Mouse (Mus musculus) lung, adult 2 months (tissue): ENCODE results near the gene 6430628N08Rik.

Experiments used
- CTCF ChIP-seq: fragments of 200-500 bp; IDR thresholded peaks from 2 replicates; pipeline ENCODE4 v1.5.1; 2011; ENCODE audit warnings: mild to moderate bottlenecking, low read length, control low read depth; ENCODE audit not compliant: insufficient read depth
- POLR2A ChIP-seq: fragments of 200-500 bp; IDR thresholded peaks from 2 replicates; pipeline ENCODE4 v1.6.1; 2011; ENCODE audit warnings: low read depth, mild to moderate bottlenecking, control low read depth, low read length, borderline replicate concordance; ENCODE audit errors: extremely low read depth

DNA sequence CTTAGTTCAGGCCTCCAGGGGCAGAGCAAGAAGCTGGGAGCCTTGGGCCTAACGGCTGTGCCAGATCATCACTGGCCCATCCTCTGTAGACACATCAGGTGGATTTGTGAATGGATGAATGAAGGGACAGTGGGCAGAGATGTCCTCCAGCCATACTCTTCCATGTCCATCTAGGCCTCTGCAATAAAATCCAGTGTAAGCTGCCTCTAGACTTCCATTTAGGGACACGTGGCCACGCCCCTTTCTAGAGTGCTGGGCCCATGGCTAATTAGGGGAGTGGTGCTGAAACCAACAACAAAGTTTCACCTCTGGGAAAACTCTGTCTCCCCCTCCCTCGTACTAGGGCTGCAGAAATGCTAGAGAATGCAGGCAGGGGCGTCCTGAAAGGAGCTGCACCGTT lies 399 bp upstream of the 6430628N08Rik start:
- no peak for TF ChIP-seq POLR2A
- no peak for TF ChIP-seq CTCF
